Mouse (Mus musculus): Measurements from ENCODE around the gene Actbl2.

The Actbl2 gene

GRCm38 (mm10) chr13:111271868-111272267 lies 17.1 kb downstream of the Actbl2 start:
- DNase-seq, result no peak

DNA sequence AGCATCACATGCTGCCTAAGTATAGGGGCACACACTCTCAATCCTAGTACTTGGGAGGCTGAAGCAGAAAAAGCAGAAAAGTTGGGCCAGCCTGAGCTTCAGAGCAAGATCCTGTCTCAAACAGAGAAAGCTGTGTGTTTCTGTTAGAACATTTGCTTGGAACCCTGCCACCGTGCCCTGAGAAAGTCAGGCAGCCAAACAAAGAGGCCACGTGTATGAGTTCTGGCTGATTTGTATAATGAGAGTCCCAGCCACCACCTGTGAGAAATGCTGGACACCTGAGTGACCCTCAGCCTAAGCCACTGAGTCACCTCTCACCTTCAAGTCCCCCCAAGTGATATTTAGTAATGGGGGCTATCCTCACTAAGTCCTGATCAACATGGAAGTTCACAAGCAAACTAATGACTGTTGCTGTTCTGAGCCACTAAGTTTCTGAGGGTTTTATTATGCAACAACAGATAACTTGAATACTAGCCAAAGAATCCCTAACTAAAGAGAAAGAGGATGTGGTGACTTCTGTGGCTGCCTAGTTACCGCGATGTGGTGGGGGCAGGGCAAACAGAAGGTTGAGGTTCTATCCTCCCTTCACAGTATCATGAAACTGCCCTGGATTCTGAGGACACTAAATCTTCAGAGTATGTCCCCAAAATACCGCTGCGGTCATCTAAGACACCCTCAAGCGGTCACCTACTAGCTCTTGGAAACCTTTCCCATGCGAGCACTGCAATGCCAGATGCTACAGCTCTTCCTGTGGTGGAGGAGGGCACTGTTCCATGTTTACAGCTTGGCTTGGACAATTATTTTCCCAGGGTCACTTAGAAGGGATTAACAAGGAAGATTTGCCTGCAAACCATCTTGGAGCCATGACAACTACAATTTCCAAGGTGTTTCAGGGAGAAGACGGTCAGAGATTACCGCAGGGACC lies 31.9 kb downstream of the Actbl2 start:
- DNase-seq, result peak; percentile 69

DNA sequence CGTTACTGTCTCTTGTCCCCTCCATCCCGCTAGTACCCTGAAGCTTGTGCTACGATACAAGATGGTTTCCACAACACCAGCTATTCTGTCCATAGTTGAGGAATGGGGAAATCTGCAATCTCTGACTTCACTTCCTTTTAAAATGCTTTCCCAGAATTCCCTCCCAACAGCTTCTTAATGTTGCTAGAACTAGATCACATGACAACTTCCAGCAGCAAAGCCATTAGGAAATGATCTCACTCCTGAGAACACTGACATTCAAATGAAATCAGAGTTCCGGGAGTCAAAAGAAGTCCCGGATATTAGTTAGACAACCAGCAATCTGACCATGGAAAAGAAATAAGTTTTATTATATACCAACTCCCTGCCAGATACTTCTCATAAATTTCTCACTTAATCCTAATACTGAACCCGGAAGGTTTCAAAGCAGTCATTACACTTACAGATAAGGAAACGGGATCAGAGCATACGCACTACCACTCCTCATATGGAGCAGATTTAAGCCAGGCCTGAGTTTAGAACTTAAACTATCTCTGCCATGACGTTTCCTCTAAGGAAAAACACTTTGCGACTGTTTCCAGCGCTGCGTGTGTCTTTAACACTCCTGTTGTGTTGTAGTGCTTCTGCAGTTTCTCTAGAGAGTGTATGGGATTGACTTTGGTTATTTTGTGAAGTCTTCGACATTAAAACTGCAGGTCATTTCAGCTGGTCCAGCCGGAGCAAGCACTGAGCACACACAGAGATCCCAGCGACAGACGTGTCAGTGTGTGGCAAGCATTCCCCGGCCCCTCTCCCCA lies 36.5 kb downstream of the Actbl2 start:
- DNase-seq, result no peak

- peak; percentile 46 for DNase-seq
These were observed 37.2 kb downstream of the Actbl2 start for GRCm38 (mm10) chr13:111291958-111292493.

DNA sequence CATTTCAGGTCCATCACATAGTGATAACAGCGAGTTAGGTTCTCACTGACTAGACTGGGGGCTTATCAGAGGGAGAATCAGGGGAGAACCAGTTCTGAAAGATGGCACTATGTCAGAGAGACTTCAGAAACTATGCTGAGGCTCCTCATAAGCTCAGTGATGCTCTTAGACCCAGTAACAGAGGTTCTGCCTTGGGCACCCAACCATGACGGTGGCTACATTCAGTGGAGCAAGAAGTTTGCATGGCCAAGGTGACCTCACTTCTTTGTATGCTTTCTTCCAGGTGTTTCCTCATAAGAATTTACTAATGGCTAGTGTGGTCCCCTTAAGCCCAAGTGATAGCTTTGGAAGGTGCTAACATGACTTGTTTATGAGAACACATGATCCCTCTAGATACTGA lies 38.7 kb downstream of the Actbl2 start:
- DNase-seq, result no peak

DNA sequence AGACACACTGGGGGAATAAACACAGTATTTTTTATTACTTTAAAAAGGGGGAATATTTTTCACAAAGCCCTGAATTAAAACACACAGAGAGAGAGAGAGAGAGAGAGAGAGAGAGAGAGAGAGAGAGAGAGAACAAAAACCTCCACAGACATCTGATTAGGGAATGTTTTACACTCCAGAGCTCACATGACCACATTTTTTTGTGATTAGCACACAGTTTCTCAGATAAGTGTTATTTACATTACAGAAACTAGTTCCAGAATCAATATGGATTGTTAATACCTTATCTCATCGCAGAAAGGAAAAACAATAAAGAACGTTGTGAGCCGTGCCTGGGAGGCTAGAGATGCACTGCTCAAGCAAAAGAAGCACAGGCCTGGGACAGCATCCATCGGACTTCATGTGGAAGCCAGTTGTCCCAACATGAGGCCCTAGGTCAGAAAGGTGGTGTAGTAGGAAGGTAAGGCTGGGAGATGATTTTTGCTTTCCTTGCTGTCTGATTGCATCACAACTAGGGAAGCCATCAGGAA lies 40.2 kb downstream of the Actbl2 start:
- no peak for DNase-seq

- no peak for DNase-seq
These were observed 41.2 kb downstream of the Actbl2 start for GRCm38 (mm10) chr13:111296029-111296428.

- DNase-seq, result no peak
These were observed 42.8 kb downstream of the Actbl2 start for GRCm38 (mm10) chr13:111297614-111298013.

DNA sequence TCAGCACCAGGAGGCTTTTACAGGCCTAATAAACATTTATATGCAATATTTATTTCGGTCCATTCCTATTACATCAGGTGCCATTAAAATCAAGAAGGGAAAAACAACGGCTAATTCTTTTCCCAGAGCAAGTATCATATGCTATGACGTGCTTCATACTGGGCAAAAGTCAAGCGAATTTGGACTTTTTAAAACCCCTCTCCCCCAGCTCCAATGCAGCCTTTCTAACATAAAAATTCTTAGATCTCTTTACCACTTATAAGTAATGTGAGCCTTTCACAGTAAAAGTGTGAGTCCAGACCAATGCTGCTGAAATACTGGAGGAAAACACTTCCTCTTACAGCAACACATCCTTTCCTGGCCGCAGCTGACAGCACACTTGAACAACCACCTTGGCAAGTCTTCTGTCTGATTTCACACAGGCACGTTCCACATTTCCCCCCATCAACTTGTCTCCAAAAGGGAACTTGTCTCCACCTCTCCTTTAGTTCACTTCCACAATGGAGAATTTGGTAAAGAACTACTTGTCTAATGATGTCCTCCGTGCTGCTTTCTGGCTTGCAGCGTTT lies 44.4 kb downstream of the Actbl2 start:
- no peak for DNase-seq

- DNase-seq, result no peak
These were observed 46.0 kb downstream of the Actbl2 start for GRCm38 (mm10) chr13:111300846-111301245.

- DNase-seq, result no peak
These were observed 46.6 kb downstream of the Actbl2 start for GRCm38 (mm10) chr13:111301431-111301830.

- no peak for DNase-seq
These were observed 49.4 kb downstream of the Actbl2 start for GRCm38 (mm10) chr13:111304194-111304593.

GRCm38 (mm10) chr13:111304736-111305135 lies 49.9 kb downstream of the Actbl2 start:
- DNase-seq, result no peak

Measured in cerebellum, adult 8-10 months (tissue).